ENCODE assay signal across 8 mouse cellular contexts in genomic region chr7:141437178-141438120, GRCm38 (mm10). TPM values are rescaled to one million over a fixed set of nuclear protein-coding genes. Genes with fewer than 3 reads are reported as not detected.
DNase-seq lines count a peak whose midpoint lies in the region; ATAC-seq and TF ChIP-seq lines count a peak whose summit lies in the region.

TSS of gene Slc25a22 (minus strand) at chr7:141437892.

- DNase-seq in MN1 (ENCODE audit: low spot score), result peak; percentile 86
- peak; percentile 83 for DNase-seq in cerebellum, adult 11 months
- peak; percentile 90 for DNase-seq in forebrain, embryonic 14.5 days (ENCODE audit: low spot score)
- peak; percentile 74 for DNase-seq in heart, postnatal 0 days (ENCODE audit: low spot score)
- DNase-seq in kidney, postnatal 4 days, result peak; percentile 87 to 92
- DNase-seq in lung, adult 2 months, result peak; percentile 84
- peak; percentile 75 to 83 for DNase-seq in thymus, postnatal 10 days (ENCODE audit: low spot score in 2 of 2)

- H3K4me3 ChIP-seq in forebrain, embryonic 14.5 days (ENCODE audit: low read depth, low read length), result peak within 1 kb of the TSS; percentile 65
- H3K4me3 ChIP-seq in heart, postnatal 0 days (ENCODE audit: low read depth, low read length), result peak within 1 kb of the TSS; percentile 66
- H3K4me3 ChIP-seq in lung, adult 2 months (replicated peaks; ENCODE audit: extremely low read depth, low read depth, low read length), result peak within 1 kb of the TSS; percentile 75
- peak within 1 kb of the TSS; percentile 69 for H3K4me3 ChIP-seq in neural tube, embryonic 15.5 days (replicated peaks)

- peak; percentile 73; the same call in 1 of the 2 replicates for TF ChIP-seq POLR2A in lung, adult 2 months (IDR thresholded peaks at IDR 0.05; ENCODE audit: borderline replicate concordance, extremely low read depth, low read depth, low read length)

- 0 out of 2 replicates have a peak, but pooled peaks have one; percentile 55 for TF ChIP-seq EP300 in heart, postnatal 0 days (IDR thresholded peaks at IDR 0.05; ENCODE audit: low read depth)

- TF ChIP-seq CTCF in heart, postnatal 0 days (IDR thresholded peaks at IDR 0.05; ENCODE audit: low read depth), result peak; percentile 76
- TF ChIP-seq CTCF in lung, adult 2 months (IDR thresholded peaks at IDR 0.05; ENCODE audit: insufficient read depth, low read length), result peak; percentile 55

- H3K4me2 ChIP-seq in forebrain, embryonic 14.5 days (ENCODE audit: low read length), result peak within 1 kb of the TSS; percentile 94
- H3K4me2 ChIP-seq in heart, postnatal 0 days (ENCODE audit: low read depth, low read length), result peak within 1 kb of the TSS; percentile 85
- peak within 1 kb of the TSS; percentile 91 for H3K4me2 ChIP-seq in neural tube, embryonic 15.5 days

- WGBS in forebrain, embryonic 14.5 days, result 6% methylated on average over 53 of the region's 53 CpGs
- WGBS in heart, postnatal 0 days, result 6% methylated on average over 50 of the region's 53 CpGs
- 6% methylated on average over 53 of the region's 53 CpGs for WGBS in lung, adult 2 months
- 5% methylated on average over 53 of the region's 53 CpGs for WGBS in neural tube, embryonic 15.5 days

- H3K9me3 ChIP-seq in forebrain, embryonic 14.5 days (replicated peaks; ENCODE audit: control insufficient read depth, low read length), result no peaks in the 10 kb centered on the region
- no peaks in the 10 kb centered on the region for H3K9me3 ChIP-seq in heart, postnatal 0 days (replicated peaks; ENCODE audit: control insufficient read depth, low read length)
- no peaks in the 10 kb centered on the region for H3K9me3 ChIP-seq in neural tube, embryonic 15.5 days (replicated peaks)

- H3K27me3 ChIP-seq in forebrain, embryonic 14.5 days (replicated peaks; ENCODE audit: control insufficient read depth, insufficient read depth, low read length), result no peaks in the 10 kb centered on the region
- no peaks in the 10 kb centered on the region for H3K27me3 ChIP-seq in heart, postnatal 0 days (ENCODE audit: control insufficient read depth, insufficient read depth, low read length)
- no peaks in the 10 kb centered on the region for H3K27me3 ChIP-seq in neural tube, embryonic 15.5 days (replicated peaks)

- peaks cover 31% of the 10 kb centered on the region for H3K36me3 ChIP-seq in forebrain, embryonic 14.5 days (ENCODE audit: control insufficient read depth, insufficient read depth, low read length)
- H3K36me3 ChIP-seq in heart, postnatal 0 days (replicated peaks; ENCODE audit: control insufficient read depth, insufficient read depth, low read length), result no peaks in the 10 kb centered on the region; the same call in 1 of the 2 replicates
- peaks cover 12% of the 10 kb centered on the region for H3K36me3 ChIP-seq in neural tube, embryonic 15.5 days

- H3K4me1 ChIP-seq in forebrain, embryonic 14.5 days (ENCODE audit: control insufficient read depth, insufficient read depth, low read length), result peaks cover 19% of the 10 kb centered on the region
- peaks cover 26% of the 10 kb centered on the region for H3K4me1 ChIP-seq in heart, postnatal 0 days (ENCODE audit: control insufficient read depth, insufficient read depth)
- H3K4me1 ChIP-seq in lung, adult 2 months (ENCODE audit: control insufficient read depth, insufficient read depth, low read length), result peaks cover 13% of the 10 kb centered on the region
- H3K4me1 ChIP-seq in neural tube, embryonic 15.5 days, result peaks cover 66% of the 10 kb centered on the region

- peak; percentile 87 for ATAC-seq in forebrain, embryonic 14.5 days
- peak; percentile 80 for ATAC-seq in heart, postnatal 0 days (ENCODE audit: insufficient read depth, low read depth)
- ATAC-seq in neural tube, embryonic 15.5 days (ENCODE audit: low FRiP score), result peak; percentile 79

- peak within 1 kb of the TSS; percentile 76 for H3K27ac ChIP-seq in forebrain, embryonic 14.5 days (ENCODE audit: low read depth, low read length)
- peak within 1 kb of the TSS; percentile 5; the same call in 1 of the 2 replicates for H3K27ac ChIP-seq in heart, postnatal 0 days (ENCODE audit: low read depth)
- H3K27ac ChIP-seq in neural tube, embryonic 15.5 days (replicated peaks), result peak within 1 kb of the TSS; percentile 88

- H3K9ac ChIP-seq in forebrain, embryonic 14.5 days (ENCODE audit: low read length), result peak within 1 kb of the TSS; percentile 81
- peak within 1 kb of the TSS; percentile 64 for H3K9ac ChIP-seq in heart, postnatal 0 days (replicated peaks; ENCODE audit: low read depth, low read length)
- H3K9ac ChIP-seq in neural tube, embryonic 15.5 days (replicated peaks), result peak within 1 kb of the TSS; percentile 75

RNA-seq across cellular contexts. Expression of gene Slc25a22, which starts in this region (rescaled TPM):
- 56.0 and 81.6 TPM in 2 replicates for polyA plus RNA-seq in forebrain, embryonic 14.5 days (2014; fragmentation: Nextera tagmentation; extraction: Ambion mirVana)
- total RNA-seq in heart, postnatal 0 days (2014; rRNA removed; ENCODE audit: low replicate concordance), result 9.7 and 17.7 TPM in 2 replicates
- polyA plus RNA-seq in heart, postnatal 0 days (2015; fragmentation: Nextera tagmentation; extraction: Ambion mirVana), result 11.8 and 13.1 TPM in 2 replicates
- polyA plus RNA-seq in lung, adult 2 months (2012; rRNA removed), result 47.3 and 48.6 TPM in 2 replicates
- 76.7 and 88.8 TPM in 2 replicates for polyA plus RNA-seq in neural tube, embryonic 15.5 days (2015; fragmentation: Nextera tagmentation; extraction: Ambion mirVana)

Comparison
In these comparisons a context has a peak if more than half of its experiments do, and no peak if none do; other contexts are left out.
1. Peak in every context shown above with its lines: DNase-seq, ATAC-seq, H3K4me3 ChIP-seq and H3K27ac ChIP-seq.
2. H3K27ac ChIP-seq: peak in every context shown above with its lines; median percentile 88 in neural tube, embryonic 15.5 days; 76 in forebrain, embryonic 14.5 days; 5 in heart, postnatal 0 days.